Mouse (Mus musculus) frontal cortex, postnatal 36 days (tissue): ENCODE measurements at regions not wholly inside any gene's neighbourhood (a gene's known extent, or its start where the extent isn't known, plus 50 kb on each side); places are given as distances from the start of the nearest gene placed in this dataset.
A peak's percentile ranks its signal among the peaks of the same experiment; 100 is the strongest.

ENCODE experiments used
- DNase-seq, 2 experiments: peaks; one replicate each; pipeline ENCODE4 v3.0.0; 2022; ENCODE audit warnings: low spot score in 2 of 2

- DNase-seq: peak in 1 of 2 experiments; percentile 1
Observed at GRCm38 (mm10) chr3:113169000-113169399, 89.6 kb downstream of the Amy2a5 start.

DNA sequence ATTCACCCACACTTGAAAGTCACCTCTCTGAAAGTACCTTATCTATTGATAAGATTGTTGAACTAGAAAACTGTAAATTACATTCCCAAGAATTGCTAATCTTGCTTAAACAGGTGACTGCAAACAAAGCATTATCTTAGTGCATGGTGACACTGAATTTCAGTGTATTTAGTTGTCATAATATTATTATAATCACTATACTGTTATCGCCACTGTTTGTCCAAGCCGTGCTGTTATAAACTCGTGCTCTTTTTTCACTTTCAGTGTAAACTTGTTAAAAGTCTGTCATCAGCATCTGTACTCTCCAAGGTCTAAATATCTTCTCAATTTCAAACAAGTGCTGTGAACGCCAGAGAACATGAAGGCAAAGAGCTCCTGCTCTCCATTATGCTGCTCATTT is 96.3 kb downstream of the Amy2a5 start:
- no peak for DNase-seq
